Mouse (Mus musculus) heart, postnatal 25 days (tissue): ENCODE measurements around the gene Ccdc167. TPM values are rescaled to one million over a fixed set of nuclear protein-coding genes. Genes with fewer than 3 reads are reported as not detected.
A peak's percentile ranks its signal among the peaks of the same experiment; 100 is the strongest.

ENCODE experiments used
- DNase-seq: peaks from one replicate; pipeline ENCODE4 v3.0.0; 2022; ENCODE audit warnings: low spot score
- intact Hi-C: fragments of 180-260 bp; cut with DNase I; formaldehyde crosslinking; loops from one replicate; pipeline ENCODE4 v1.15.1; 2025
- total RNA-seq, 2 experiments: library from RNA; stranded (reverse); gene quantifications; 2 replicates each; pipeline ENCODE4 v1.2.3; 2021

The Ccdc167 gene
- total RNA-seq, 2 experiments from 2014 or later = 9.6 to 12.6 TPM

GRCm38 (mm10) chr17:29690257-29690656 is 26.6 kb downstream of the Ccdc167 start:
- no peak for DNase-seq
- intact Hi-C loops = no loop called here

GRCm38 (mm10) chr17:29688610-29689009 is 28.2 kb downstream of the Ccdc167 start:
- intact Hi-C loops = no loop called here
- DNase-seq = no peak

- DNase-seq = no peak
- intact Hi-C loops = no loop called here
Observed at GRCm38 (mm10) chr17:29687373-29687772, 29.5 kb downstream of the Ccdc167 start.

GRCm38 (mm10) chr17:29686771-29687170 is 30.1 kb downstream of the Ccdc167 start:
- intact Hi-C loops = no loop called here
- DNase-seq = no peak

GRCm38 (mm10) chr17:29684275-29684674 is 32.6 kb downstream of the Ccdc167 start:
- DNase-seq = no peak
- intact Hi-C loops = no loop called here

GRCm38 (mm10) chr17:29683127-29683526 is 33.7 kb downstream of the Ccdc167 start:
- intact Hi-C loops = no loop called here
- peak; percentile 15 for DNase-seq

GRCm38 (mm10) chr17:29682261-29682660 is 34.6 kb downstream of the Ccdc167 start:
- DNase-seq = no peak
- intact Hi-C loops = no loop called here

- no peak for DNase-seq
- intact Hi-C loops = no loop called here
Observed at GRCm38 (mm10) chr17:29681669-29682068, 35.2 kb downstream of the Ccdc167 start.

GRCm38 (mm10) chr17:29680921-29681320 is 35.9 kb downstream of the Ccdc167 start:
- intact Hi-C loops = no loop called here
- no peak for DNase-seq

GRCm38 (mm10) chr17:29680174-29680573 is 36.7 kb downstream of the Ccdc167 start:
- no peak for DNase-seq
- intact Hi-C loops = no loop called here

- no peak for DNase-seq
- intact Hi-C loops = no loop called here
Observed at GRCm38 (mm10) chr17:29679038-29679767, 37.6 kb downstream of the Ccdc167 start.

GRCm38 (mm10) chr17:29678526-29678925 is 38.3 kb downstream of the Ccdc167 start:
- DNase-seq = no peak
- intact Hi-C loops = no loop called here

GRCm38 (mm10) chr17:29673325-29673724 is 43.5 kb downstream of the Ccdc167 start:
- intact Hi-C loops = no loop called here
- DNase-seq = no peak

GRCm38 (mm10) chr17:29671021-29671420 is 45.8 kb downstream of the Ccdc167 start:
- intact Hi-C loops = no loop called here
- DNase-seq = no peak

GRCm38 (mm10) chr17:29669936-29670335 is 46.9 kb downstream of the Ccdc167 start:
- intact Hi-C loops = no loop called here

GRCm38 (mm10) chr17:29669030-29669429 is 47.8 kb downstream of the Ccdc167 start:
- DNase-seq = no peak
- intact Hi-C loops = no loop called here

More at GRCm38 (mm10) chr17:29669936-29670335, 46.9 kb downstream of the Ccdc167 start:
- DNase-seq = no peak

- intact Hi-C loops = no loop called here
- DNase-seq = no peak
Observed at GRCm38 (mm10) chr17:29668051-29668986, 48.5 kb downstream of the Ccdc167 start.

GRCm38 (mm10) chr17:29662145-29662544 is 54.7 kb downstream of the Ccdc167 start:
- no peak for DNase-seq
- intact Hi-C loops = no loop called here

- intact Hi-C loops = loop anchor here (2.0 kb wide), 1 partner anchor 46 kb away; the partner anchor contains the start of genes Gm28043 and Rnf8
- DNase-seq = no peak
Observed at GRCm38 (mm10) chr17:29660762-29661391, 56.0 kb downstream of the Ccdc167 start.

- peak; percentile 93 for DNase-seq
- intact Hi-C loops = loop anchor here (2.0 kb wide), 1 partner anchor 45 kb away; the partner anchor contains the start of genes Gm28043 and Rnf8
Observed at GRCm38 (mm10) chr17:29660076-29660761, 56.6 kb downstream of the Ccdc167 start, which contains the start of gene Cmtr1. Gene Cmtr1, plus strand, starts transcription at chr17:29660595.
